In the genomic region with DNA sequence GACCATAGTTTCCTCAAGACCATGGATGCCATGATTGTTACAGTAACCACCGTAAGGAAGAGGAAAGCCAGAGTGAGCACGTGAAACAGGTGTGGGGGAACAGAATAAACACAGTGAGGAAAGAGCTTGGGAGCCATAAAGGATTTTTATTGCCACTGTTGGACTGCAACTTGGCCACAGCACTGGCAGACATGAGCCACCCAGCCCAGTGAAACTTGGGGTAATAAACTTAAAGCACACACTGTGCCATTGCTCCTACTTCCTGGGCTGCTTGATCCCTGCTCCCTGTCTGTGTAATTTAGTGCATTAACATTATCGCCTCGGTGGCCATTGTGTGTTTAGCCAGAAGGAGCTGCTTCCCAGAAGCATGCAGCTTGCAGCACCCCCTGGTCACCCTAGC, we compare ENCODE assay signal across 22 mouse cellular contexts.
"Had no signal": no experiment of that assay in that cellular context is flagged by ENCODE, and none has a peak within 500 bp of the region (broad histone marks: within the 10 kb centered on the region; RNA-seq: fewer than 3 reads in every experiment).

No protein-coding gene starts in this region.

- H3K9me3 ChIP-seq: kidney, embryonic 15.5 days; limb, embryonic 12.5 days; limb, embryonic 15.5 days; midbrain, embryonic 13.5 days; stomach, embryonic 15.5 days had no signal

- H3K9ac ChIP-seq: kidney, embryonic 15.5 days; limb, embryonic 12.5 days; limb, embryonic 15.5 days; liver, embryonic 14.5 days; liver, postnatal 0 days; lung, embryonic 14.5 days; midbrain, embryonic 13.5 days; stomach, embryonic 15.5 days had no signal

- DNase-seq: kidney, adult 8-10 months; kidney, postnatal 10 days; kidney, postnatal 36 days; left cerebral cortex, postnatal 4 days; liver, postnatal 0 days; lung, embryonic 14.5 days; right cerebral cortex, adult 18-20 months; right cerebral cortex, postnatal 14 days; right cerebral cortex, postnatal 4 days; spleen, adult 18-20 months; thymus, adult 2 months; thymus, postnatal 14 days; thymus, postnatal 4 days had no signal

- H3K36me3 ChIP-seq: kidney, embryonic 15.5 days; limb, embryonic 12.5 days; limb, embryonic 15.5 days; midbrain, embryonic 13.5 days; stomach, embryonic 15.5 days had no signal

- ATAC-seq: liver, postnatal 0 days; lung, postnatal 0 days; midbrain, embryonic 13.5 days had no signal

- H3K27ac ChIP-seq: kidney, embryonic 15.5 days; limb, embryonic 12.5 days; limb, embryonic 15.5 days; liver, embryonic 14.5 days; macrophage; midbrain, embryonic 13.5 days; stomach, embryonic 15.5 days had no signal

- H3K27me3 ChIP-seq: limb, embryonic 15.5 days; midbrain, embryonic 13.5 days; stomach, embryonic 15.5 days had no signal

- H3K4me3 ChIP-seq: kidney, embryonic 15.5 days; limb, embryonic 12.5 days; limb, embryonic 15.5 days; midbrain, embryonic 13.5 days; stomach, embryonic 15.5 days had no signal

- H3K4me1 ChIP-seq: stomach, embryonic 15.5 days had no signal

- H3K4me2 ChIP-seq: kidney, embryonic 15.5 days; limb, embryonic 12.5 days; limb, embryonic 15.5 days; liver, embryonic 11.5 days; lung, embryonic 14.5 days; midbrain, embryonic 13.5 days; stomach, embryonic 15.5 days had no signal
